Comparison of ENCODE assay signal across 12 mouse cellular contexts in genomic region chr7:137073878-137074277, GRCm38 (mm10).
DNase-seq lines count a peak whose midpoint lies in the region; ATAC-seq lines count a peak whose summit lies in the region.
"Had no signal": no experiment of that assay in that cellular context is flagged by ENCODE, and none has a peak within 500 bp of the region (broad histone marks: within the 10 kb centered on the region; RNA-seq: fewer than 3 reads in every experiment).

No protein-coding gene starts in this region.

- WGBS in intestine, embryonic 15.5 days: 67% methylated on average over 5 of the region's 5 CpGs
- WGBS in intestine, embryonic 16.5 days: 61% methylated on average over 5 of the region's 5 CpGs

- peak; percentile 59 for ATAC-seq in intestine, embryonic 15.5 days
- no peak for ATAC-seq in intestine, embryonic 16.5 days
- ATAC-seq: midbrain, embryonic 15.5 days had no signal

- peaks cover 12% of the 10 kb centered on the region for H3K4me1 ChIP-seq in intestine, embryonic 15.5 days (replicated peaks)
- H3K4me1 ChIP-seq in intestine, embryonic 16.5 days (ENCODE audit: control insufficient read depth, insufficient read depth, low read length): peaks cover 9% of the 10 kb centered on the region
- H3K4me1 ChIP-seq: midbrain, embryonic 15.5 days had no signal

- intact Hi-C loops in heart, postnatal 10 days (cut with DNase I): no loop called here

- 0 out of 2 replicates have a peak overlapping the region, but pooled peaks have one; percentile 27 for H3K27ac ChIP-seq in intestine, embryonic 15.5 days
- H3K27ac ChIP-seq in intestine, embryonic 16.5 days (ENCODE audit: low read length): no peak overlapping the region
- H3K27ac ChIP-seq: embryonic facial prominence, embryonic 12.5 days; midbrain, embryonic 15.5 days had no signal

- H3K4me2 ChIP-seq in intestine, embryonic 15.5 days (replicated peaks): no peak overlapping the region
- no peak overlapping the region for H3K4me2 ChIP-seq in intestine, embryonic 16.5 days (ENCODE audit: low read depth, low read length)
- H3K4me2 ChIP-seq: embryonic facial prominence, embryonic 12.5 days; midbrain, embryonic 15.5 days had no signal

- H3K27me3 ChIP-seq in intestine, embryonic 15.5 days (replicated peaks): no peaks in the 10 kb centered on the region
- H3K27me3 ChIP-seq in intestine, embryonic 16.5 days (replicated peaks; ENCODE audit: control insufficient read depth, insufficient read depth, low read length): no peaks in the 10 kb centered on the region
- H3K27me3 ChIP-seq: embryonic facial prominence, embryonic 12.5 days had no signal

- no peaks in the 10 kb centered on the region for H3K36me3 ChIP-seq in intestine, embryonic 15.5 days
- no peaks in the 10 kb centered on the region for H3K36me3 ChIP-seq in intestine, embryonic 16.5 days (ENCODE audit: control insufficient read depth, insufficient read depth, low read length)
- H3K36me3 ChIP-seq: embryonic facial prominence, embryonic 12.5 days; midbrain, embryonic 15.5 days had no signal

- H3K4me3 ChIP-seq in intestine, embryonic 15.5 days (replicated peaks): no peak overlapping the region
- H3K4me3 ChIP-seq in intestine, embryonic 16.5 days (ENCODE audit: low read length): no peak overlapping the region
- H3K4me3 ChIP-seq: embryonic facial prominence, embryonic 12.5 days; midbrain, embryonic 15.5 days had no signal

- DNase-seq in urinary bladder, postnatal 36 days (ENCODE audit: low spot score in 2 of 2): peak; percentile 23 to 50
- no peak for DNase-seq in urinary bladder, postnatal 25 days (ENCODE audit: low spot score)
- peak; percentile 54 to 60 for DNase-seq in heart, postnatal 10 days
- DNase-seq in layer of hippocampus, adult 11-12 months (ENCODE audit: low spot score): no peak
- no peak for DNase-seq in spleen, postnatal 4 days (ENCODE audit: low spot score in 2 of 2)
- DNase-seq: adrenal gland, postnatal 25 days; cerebellum, adult 11 months; lung, postnatal 14 days had no signal

- H3K9ac ChIP-seq in intestine, embryonic 15.5 days: no peak overlapping the region
- no peak overlapping the region for H3K9ac ChIP-seq in intestine, embryonic 16.5 days (ENCODE audit: low read depth, low read length)
- H3K9ac ChIP-seq: embryonic facial prominence, embryonic 12.5 days; midbrain, embryonic 15.5 days had no signal

- H3K9me3 ChIP-seq in intestine, embryonic 15.5 days: no peaks in the 10 kb centered on the region
- H3K9me3 ChIP-seq in intestine, embryonic 16.5 days (ENCODE audit: control insufficient read depth, low read length): no peaks in the 10 kb centered on the region
- H3K9me3 ChIP-seq: embryonic facial prominence, embryonic 12.5 days; midbrain, embryonic 15.5 days had no signal

Comparison
In these comparisons a context has a peak if more than half of its experiments do, and no peak if none do; other contexts are left out.
1. DNase-seq: peak in urinary bladder, postnatal 36 days (2 of 2) and heart, postnatal 10 days (2 of 2); none in urinary bladder, postnatal 25 days (single experiment), layer of hippocampus, adult 11-12 months (single experiment) and spleen, postnatal 4 days (0 of 2).